Mouse (Mus musculus) erythroblast, embryonic 14.5 days (primary cell): ENCODE measurements at regions not wholly inside any gene's neighbourhood (a gene's known extent, or its start where the extent isn't known, plus 50 kb on each side); places are given as distances from the start of the nearest gene placed in this dataset.
"Not testable (repeated sequence)": the region's sequence is repeated elsewhere in the genome, so short reads cannot be mapped to it uniquely, and the experiment has no call there.

Experiments used
- GATA1 ChIP-seq: IDR thresholded peaks from 2 replicates; pipeline ENCODE4 v1.6.1; 2012; ENCODE audit warnings: low read length, inconsistent platforms, mixed read lengths
- TAL1 ChIP-seq: IDR thresholded peaks from 3 replicates; pipeline ENCODE4 v1.6.1; 2012; ENCODE audit warnings: low read length, inconsistent platforms, mixed read lengths

GRCm38 (mm10) chr10:86610027-86610426, 95.3 kb downstream of the Hsp90b1 start:
- TF ChIP-seq TAL1, GATA1: not testable (repeated sequence)
